Mouse (Mus musculus): Measurements from ENCODE around the gene Fgfr2.

DNA sequence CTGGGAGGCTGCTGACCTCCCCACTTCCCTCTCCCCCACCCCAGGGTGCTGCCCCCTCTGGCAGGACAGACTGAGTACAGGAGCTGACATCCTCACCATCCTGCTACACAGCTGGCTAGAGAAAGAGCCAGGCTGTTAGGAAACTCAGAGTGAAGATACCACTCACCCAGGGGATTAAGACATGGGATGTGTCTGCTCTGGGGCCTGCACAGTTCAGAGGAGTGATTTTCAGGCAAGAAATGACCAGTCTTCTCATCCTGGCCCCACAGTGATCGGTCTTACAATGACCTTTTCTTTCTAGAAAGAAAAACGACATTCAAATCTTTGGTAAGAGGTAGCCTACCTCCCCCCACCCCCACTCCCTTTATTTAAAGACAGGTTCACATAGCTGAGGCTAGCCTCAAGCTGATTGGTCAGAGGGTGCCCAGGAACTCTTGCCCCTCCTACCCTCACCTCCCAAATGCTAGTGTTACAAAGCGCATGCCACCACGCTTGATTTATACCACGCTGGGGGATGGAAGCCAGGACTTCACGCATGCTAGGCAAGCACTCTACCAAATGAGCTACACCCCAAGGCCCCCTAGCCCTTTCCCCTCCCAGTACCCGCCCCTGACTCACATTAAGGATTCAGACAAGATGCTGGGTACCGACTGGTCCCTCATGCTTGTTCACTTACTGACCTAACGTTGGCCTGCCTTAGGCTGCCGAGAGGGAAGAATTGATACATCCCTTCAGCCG is 2845.0 kb downstream of the Fgfr2 start:
- no peak for TF ChIP-seq EP300 (IDR thresholded peaks at IDR 0.05)
- peak; percentile 36 for TF ChIP-seq CTCF (IDR thresholded peaks at IDR 0.05)
